Mouse (Mus musculus): ENCODE results near the gene Med13l. TPM values are rescaled to one million over a fixed set of nuclear protein-coding genes. Genes with fewer than 3 reads are reported as not detected.

The Med13l gene
- polyA plus RNA-seq, 1 experiment = 19.3 TPM

DNA sequence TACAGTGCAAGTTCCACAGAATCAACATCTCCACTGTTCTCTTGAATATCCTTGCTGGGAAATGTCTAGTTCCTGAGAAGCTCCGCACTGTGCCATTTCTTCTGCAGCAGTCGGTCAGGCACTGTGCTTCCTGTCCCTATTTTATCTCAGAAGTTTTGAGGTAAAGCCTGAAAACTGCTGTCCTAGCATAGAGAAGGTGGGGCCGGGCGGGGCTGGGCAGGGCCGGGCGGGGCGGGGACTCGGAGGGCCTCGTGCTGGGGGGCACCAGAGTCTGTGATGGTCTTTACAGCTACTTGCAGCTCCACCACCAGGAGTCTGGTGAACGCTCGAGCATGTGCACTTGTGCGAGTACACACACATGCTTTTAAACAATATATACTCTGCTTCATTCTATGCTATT, 83.6 kb downstream of the Med13l start:
- no peaks in the 10 kb centered on the region for H3K27me3 ChIP-seq (ENCODE audit: control insufficient read depth, insufficient read depth, low read length)
- TF ChIP-seq POLR2A (IDR thresholded peaks at IDR 0.05; ENCODE audit: low read depth, low read length) (no peak), CTCF (IDR thresholded peaks at IDR 0.05; ENCODE audit: extremely low read depth, insufficient read depth, insufficient read length, insufficient replicate concordance) (no peak)
- no peaks in the 10 kb centered on the region for H3K36me3 ChIP-seq (ENCODE audit: control insufficient read depth, insufficient read depth, low read length)
- H3K4me1 ChIP-seq (ENCODE audit: control insufficient read depth, insufficient read depth, insufficient read length) = peaks cover 33% of the 10 kb centered on the region
- H3K4me3 ChIP-seq (ENCODE audit: extremely low read depth, insufficient read depth, insufficient read length) = no peak overlapping the region
- DNase-seq (ENCODE audit: low read depth in 1 of 2, low spot score in 2 of 2) = no peak
- H3K27ac ChIP-seq (ENCODE audit: insufficient read depth, low read length) = no peak overlapping the region
- 32% methylated on average over 12 of the region's 12 CpGs for WGBS

DNA sequence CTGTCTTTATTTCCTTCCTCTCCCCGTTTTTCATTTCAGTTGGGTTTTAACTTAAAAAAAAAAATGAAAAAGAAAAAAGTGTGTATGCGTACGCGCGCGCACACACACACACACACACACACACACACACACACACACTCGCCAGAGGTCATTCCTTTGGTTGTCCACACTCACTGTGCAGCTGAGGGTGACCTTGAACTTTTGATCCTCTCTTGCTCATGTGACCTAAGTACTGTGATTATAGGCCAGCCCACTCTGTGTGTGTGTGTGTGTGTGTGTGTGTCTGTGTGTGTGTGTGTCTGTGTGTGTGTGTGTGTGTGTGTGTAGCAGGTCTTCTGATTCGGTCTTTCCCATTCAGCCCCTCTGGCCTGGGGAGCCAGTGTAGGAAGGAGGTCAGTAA, 84.0 kb downstream of the Med13l start:
- 66% methylated on average over 8 of the region's 8 CpGs for whole genome bisulfite sequencing
- Histone ChIP-seq H3K27me3 (ENCODE audit: control insufficient read depth, insufficient read depth, low read length) (no peaks in the 10 kb centered on the region), H3K27ac (ENCODE audit: insufficient read depth, low read length) (no peak overlapping the region), H3K4me3 (ENCODE audit: extremely low read depth, insufficient read depth, insufficient read length) (no peak overlapping the region), H3K36me3 (ENCODE audit: control insufficient read depth, insufficient read depth, low read length) (no peaks in the 10 kb centered on the region), H3K4me1 (ENCODE audit: control insufficient read depth, insufficient read depth, insufficient read length) (peaks cover 33% of the 10 kb centered on the region)
- DNase-seq (ENCODE audit: low read depth in 1 of 2, low spot score in 2 of 2) = no peak
- TF ChIP-seq CTCF (IDR thresholded peaks at IDR 0.05; ENCODE audit: extremely low read depth, insufficient read depth, insufficient read length, insufficient replicate concordance) (no peak), POLR2A (IDR thresholded peaks at IDR 0.05; ENCODE audit: low read depth, low read length) (no peak)

DNA sequence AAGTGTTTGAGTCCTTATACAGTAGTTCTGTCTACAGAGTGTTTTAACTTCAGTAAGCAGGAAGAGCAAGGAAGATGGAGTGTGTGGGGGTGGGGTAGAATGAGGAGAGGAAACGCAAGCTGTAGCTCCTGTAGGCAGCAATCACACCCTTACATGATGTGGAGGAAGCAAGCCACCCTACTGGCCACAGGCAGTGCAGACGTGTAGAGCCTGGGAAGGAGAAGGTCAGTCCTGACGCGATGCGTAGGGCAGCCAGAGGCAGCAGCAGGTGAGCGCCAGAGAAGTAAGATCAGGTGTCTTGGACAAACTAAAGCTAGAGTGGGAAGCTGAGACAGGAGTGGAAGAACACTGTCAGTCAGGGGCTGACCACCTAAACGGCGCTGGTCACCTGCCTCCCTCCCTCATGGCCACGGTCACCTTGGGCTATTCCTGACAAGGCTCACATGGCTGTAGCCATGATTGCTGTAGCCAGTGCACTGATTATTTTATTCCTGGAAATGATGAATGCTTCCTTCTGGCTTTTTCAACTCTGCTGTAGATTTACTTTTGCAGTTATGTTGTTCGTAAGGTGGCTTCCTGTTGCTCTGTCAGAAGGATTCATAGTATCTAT, 84.8 kb downstream of the Med13l start:
- no peaks in the 10 kb centered on the region for H3K36me3 ChIP-seq (ENCODE audit: control insufficient read depth, insufficient read depth, low read length)
- H3K4me1 ChIP-seq (ENCODE audit: control insufficient read depth, insufficient read depth, insufficient read length) = peaks cover 36% of the 10 kb centered on the region
- no peaks in the 10 kb centered on the region for H3K27me3 ChIP-seq (ENCODE audit: control insufficient read depth, insufficient read depth, low read length)
- 69% methylated on average over 10 of the region's 10 CpGs for WGBS
- TF ChIP-seq POLR2A (IDR thresholded peaks at IDR 0.05; ENCODE audit: low read depth, low read length) (no peak), CTCF (IDR thresholded peaks at IDR 0.05; ENCODE audit: extremely low read depth, insufficient read depth, insufficient read length, insufficient replicate concordance) (no peak)
- no peak overlapping the region for H3K27ac ChIP-seq (ENCODE audit: insufficient read depth, low read length)
- H3K4me3 ChIP-seq (ENCODE audit: extremely low read depth, insufficient read depth, insufficient read length) = no peak overlapping the region
- no peak for DNase-seq (ENCODE audit: low read depth in 1 of 2, low spot score in 2 of 2)

DNA sequence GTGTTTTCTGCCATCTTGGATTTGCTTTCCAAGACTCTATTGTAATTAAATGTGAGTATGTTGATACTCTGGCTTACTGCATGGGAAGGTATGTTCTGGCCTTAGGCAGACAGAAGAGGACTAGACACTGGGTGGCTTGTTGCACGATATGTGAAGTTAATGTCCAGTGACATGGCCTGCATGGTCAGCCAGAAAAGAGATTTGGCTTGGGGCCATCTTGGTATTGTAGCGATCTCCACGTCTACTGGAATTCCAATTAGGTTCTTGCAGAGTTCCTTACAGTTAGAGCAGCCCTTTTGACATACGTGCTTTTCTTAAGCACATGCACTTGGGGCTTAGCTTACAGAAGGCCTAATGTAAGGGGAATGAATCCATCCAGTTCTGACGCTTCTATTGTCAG, 86.4 kb downstream of the Med13l start:
- no peaks in the 10 kb centered on the region for H3K27me3 ChIP-seq (ENCODE audit: control insufficient read depth, insufficient read depth, low read length)
- peaks cover 40% of the 10 kb centered on the region for H3K4me1 ChIP-seq (ENCODE audit: control insufficient read depth, insufficient read depth, insufficient read length)
- H3K27ac ChIP-seq (ENCODE audit: insufficient read depth, low read length) = no peak overlapping the region
- TF ChIP-seq POLR2A (IDR thresholded peaks at IDR 0.05; ENCODE audit: low read depth, low read length) = no peak
- TF ChIP-seq CTCF (IDR thresholded peaks at IDR 0.05; ENCODE audit: extremely low read depth, insufficient read depth, insufficient read length, insufficient replicate concordance) = no peak
- no peak for DNase-seq (ENCODE audit: low read depth in 1 of 2, low spot score in 2 of 2)
- no peak overlapping the region for H3K4me3 ChIP-seq (ENCODE audit: extremely low read depth, insufficient read depth, insufficient read length)
- WGBS = 70% methylated on average over 5 of the region's 5 CpGs
- no peaks in the 10 kb centered on the region for H3K36me3 ChIP-seq (ENCODE audit: control insufficient read depth, insufficient read depth, low read length)

DNA sequence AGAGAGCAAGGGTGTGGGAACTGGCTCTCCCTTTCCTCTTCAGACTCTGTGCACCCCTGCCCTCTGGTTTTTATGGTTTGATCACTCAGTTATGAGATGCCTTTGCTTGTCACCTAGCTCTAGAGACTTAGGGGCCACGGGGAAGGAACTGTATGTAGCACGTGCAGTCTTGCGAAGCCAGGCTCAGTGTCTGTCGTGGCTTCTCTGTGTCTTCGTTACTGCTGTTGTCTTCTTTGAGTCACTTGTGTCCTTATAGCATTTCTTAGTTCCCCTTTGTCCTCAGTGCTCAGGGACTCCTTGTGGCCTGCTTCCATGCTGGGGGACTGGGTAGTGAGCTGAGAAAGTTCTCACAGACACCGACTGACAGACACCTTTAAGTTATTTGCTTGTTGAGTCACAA, 86.9 kb downstream of the Med13l start:
- DNase-seq (ENCODE audit: low read depth in 1 of 2, low spot score in 2 of 2) = peak in 1 of 2 experiments; percentile 52
- H3K27me3 ChIP-seq (ENCODE audit: control insufficient read depth, insufficient read depth, low read length) = no peaks in the 10 kb centered on the region
- H3K27ac ChIP-seq (ENCODE audit: insufficient read depth, low read length) = peak overlapping the region; percentile 15
- H3K4me1 ChIP-seq (ENCODE audit: control insufficient read depth, insufficient read depth, insufficient read length) = peaks cover 40% of the 10 kb centered on the region
- no peaks in the 10 kb centered on the region for H3K36me3 ChIP-seq (ENCODE audit: control insufficient read depth, insufficient read depth, low read length)
- no peak for TF ChIP-seq POLR2A (IDR thresholded peaks at IDR 0.05; ENCODE audit: low read depth, low read length)
- TF ChIP-seq CTCF (IDR thresholded peaks at IDR 0.05; ENCODE audit: extremely low read depth, insufficient read depth, insufficient read length, insufficient replicate concordance) = no peak
- H3K4me3 ChIP-seq (ENCODE audit: extremely low read depth, insufficient read depth, insufficient read length) = no peak overlapping the region
- 16% methylated on average over 6 of the region's 6 CpGs for WGBS

DNA sequence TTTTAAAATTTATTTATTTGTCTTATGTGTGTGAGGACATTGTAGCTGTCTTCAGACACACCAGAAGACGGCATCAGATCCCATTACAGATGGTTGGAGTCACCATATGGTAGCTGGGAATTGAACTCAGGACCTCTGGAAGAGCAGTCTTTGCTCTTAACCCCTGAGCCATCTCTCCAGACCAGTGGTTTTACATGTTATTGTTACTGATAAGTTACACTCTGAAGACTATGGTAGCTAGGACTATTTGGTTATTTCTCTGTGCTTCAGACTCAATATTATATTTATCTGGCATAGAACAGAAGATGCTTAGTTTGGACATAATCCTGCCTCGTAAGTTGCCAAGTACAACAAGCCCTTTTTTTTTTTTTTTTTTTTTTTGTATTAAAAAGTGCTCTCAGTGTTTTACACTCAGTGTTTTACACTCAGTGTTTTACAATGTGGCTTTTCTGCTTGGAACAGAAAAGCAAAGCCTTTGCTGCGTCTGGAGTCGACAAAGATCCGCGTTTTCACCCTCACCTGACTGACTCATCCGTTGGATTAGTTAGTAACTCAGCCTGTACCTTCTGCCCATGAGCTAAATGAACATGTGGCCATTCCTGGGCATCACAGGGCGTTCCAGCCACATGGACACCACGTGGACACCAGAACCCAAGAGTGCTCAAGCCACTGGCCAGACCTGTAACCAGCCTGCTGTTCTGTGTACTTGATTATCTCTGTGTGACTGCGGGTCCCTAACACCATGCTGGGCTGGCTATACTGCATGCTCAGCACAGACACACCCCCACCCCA, 88.9 kb downstream of the Med13l start:
- Histone ChIP-seq H3K27me3 (ENCODE audit: control insufficient read depth, insufficient read depth, low read length) (no peaks in the 10 kb centered on the region), H3K4me1 (ENCODE audit: control insufficient read depth, insufficient read depth, insufficient read length) (peaks cover 35% of the 10 kb centered on the region), H3K36me3 (ENCODE audit: control insufficient read depth, insufficient read depth, low read length) (no peaks in the 10 kb centered on the region), H3K4me3 (ENCODE audit: extremely low read depth, insufficient read depth, insufficient read length) (no peak overlapping the region), H3K27ac (ENCODE audit: insufficient read depth, low read length) (no peak overlapping the region)
- no peak for DNase-seq (ENCODE audit: low read depth in 1 of 2, low spot score in 2 of 2)
- TF ChIP-seq POLR2A (IDR thresholded peaks at IDR 0.05; ENCODE audit: low read depth, low read length) (no peak), CTCF (IDR thresholded peaks at IDR 0.05; ENCODE audit: extremely low read depth, insufficient read depth, insufficient read length, insufficient replicate concordance) (no peak)
- 88% methylated on average over 10 of the region's 10 CpGs for WGBS

Data from spleen, adult 2 months (tissue).